Mouse (Mus musculus) embryonic facial prominence, embryonic 14.5 days (tissue): ENCODE results near the gene Srsf11. TPM values are rescaled to one million over a fixed set of nuclear protein-coding genes. Genes with fewer than 3 reads are reported as not detected.

ENCODE experiments used
- polyA plus RNA-seq: library from polyadenylated mRNA; unstranded; fragments of >200 nt; fragmentation: Nextera tagmentation; extraction: Ambion mirVana; gene quantifications from 2 replicates; pipeline ENCODE4 v1.2.1, GENCODE M21; 2014

The Srsf11 gene
- polyA plus RNA-seq, 1 experiment from 2014 or later: 271 TPM

Other genes starting within 250 kb of the Srsf11 start
- gene Cth, start 111.6 kb downstream of the Srsf11 start, polyA plus RNA-seq: 8.9 and 10.4 TPM in 2 replicates
- gene Ankrd13c, start 89.4 kb downstream of the Srsf11 start, polyA plus RNA-seq: 16.2 and 16.3 TPM in 2 replicates
- gene Lrrc40, start within 50 bp of the Srsf11 start, polyA plus RNA-seq: 42.3 and 49.1 TPM in 2 replicates